Comparison of ENCODE assay signal across 21 mouse cellular contexts in the genomic region with DNA sequence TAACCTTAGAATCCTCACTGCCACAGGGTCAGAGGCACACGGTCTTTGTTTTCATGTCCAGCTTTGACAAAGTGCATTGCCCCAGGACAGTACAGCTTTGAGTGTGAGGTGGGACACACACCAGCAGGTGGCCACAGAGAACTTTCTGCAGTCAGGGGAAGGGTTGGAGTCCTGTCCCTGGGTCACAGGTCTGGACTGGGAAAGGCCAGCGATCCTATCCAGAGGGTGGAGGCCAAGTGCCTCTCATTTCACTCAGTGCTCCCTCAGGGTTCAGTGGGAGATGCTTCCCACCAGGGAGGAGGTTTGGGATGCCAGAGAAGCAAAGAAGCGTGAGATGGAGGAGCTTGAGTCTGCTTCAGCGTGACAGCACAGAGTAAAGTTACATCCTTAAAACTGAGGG. TPM values are rescaled to one million over a fixed set of nuclear protein-coding genes. Genes with fewer than 3 reads are reported as not detected.
DNase-seq lines count a peak whose midpoint lies in the region; ATAC-seq and TF ChIP-seq lines count a peak whose summit lies in the region.
"Had no signal": no experiment of that assay in that cellular context is flagged by ENCODE, and none has a peak within 500 bp of the region (broad histone marks: within the 10 kb centered on the region; RNA-seq: fewer than 3 reads in every experiment).

No protein-coding gene starts in this region.

- H3K9ac ChIP-seq in kidney, embryonic 15.5 days, result no peak overlapping the region
- H3K9ac ChIP-seq: embryonic facial prominence, embryonic 13.5 days; forebrain, embryonic 12.5 days; heart, embryonic 12.5 days; lung, embryonic 15.5 days; neural tube, embryonic 13.5 days had no signal

- no peak overlapping the region for H3K27ac ChIP-seq in kidney, embryonic 15.5 days
- H3K27ac ChIP-seq in small intestine, adult 2 months (ENCODE audit: insufficient read depth, low read depth, low read length), result no peak overlapping the region
- H3K27ac ChIP-seq: embryonic facial prominence, embryonic 13.5 days; forebrain, embryonic 12.5 days; gastrocnemius, adult 2 months; lung, embryonic 15.5 days; neural tube, embryonic 13.5 days had no signal

- DNase-seq in embryo, embryonic 10 days (ENCODE audit: low spot score), result peak; percentile 18
- no peak for DNase-seq in embryo, embryonic 9.5 days (ENCODE audit: extremely low spot score)
- DNase-seq in kidney, postnatal 10 days, result no peak
- peak; percentile 5 for DNase-seq in lung, postnatal 10 days
- no peak for DNase-seq in lung, postnatal 14 days
- DNase-seq in natural killer cell, adult 2 months (ENCODE audit: low spot score in 2 of 2), result no peak
- DNase-seq: cerebellum, postnatal 10 days; gastrocnemius, adult 2 months; left cerebral cortex, postnatal 4 days; midbrain, embryonic 14.5 days; right cerebral cortex, adult 18-20 months; thymus, adult 18-20 months had no signal

- H3K4me2 ChIP-seq in kidney, embryonic 15.5 days, result no peak overlapping the region
- H3K4me2 ChIP-seq: embryonic facial prominence, embryonic 13.5 days; forebrain, embryonic 12.5 days; heart, embryonic 12.5 days; lung, embryonic 15.5 days; neural tube, embryonic 13.5 days had no signal

- H3K4me1 ChIP-seq in kidney, embryonic 15.5 days, result no peaks in the 10 kb centered on the region
- H3K4me1 ChIP-seq in small intestine, adult 2 months (ENCODE audit: control insufficient read depth, insufficient read depth, insufficient read length, low read length), result no peaks in the 10 kb centered on the region
- H3K4me1 ChIP-seq: embryonic facial prominence, embryonic 13.5 days; forebrain, embryonic 12.5 days; heart, embryonic 12.5 days; lung, embryonic 15.5 days; neural tube, embryonic 13.5 days had no signal

- TF ChIP-seq POLR2A in small intestine, adult 2 months (IDR thresholded peaks at IDR 0.05; ENCODE audit: low read depth, low read length), result no peak

- peak; percentile 94 for ATAC-seq in kidney, embryonic 15.5 days (replicated peaks; ENCODE audit: low FRiP score)

- no peaks in the 10 kb centered on the region for H3K27me3 ChIP-seq in kidney, embryonic 15.5 days
- H3K27me3 ChIP-seq in small intestine, adult 2 months (ENCODE audit: control insufficient read depth, insufficient read depth, low read length), result no peaks in the 10 kb centered on the region
- H3K27me3 ChIP-seq: lung, embryonic 15.5 days had no signal

- H3K36me3 ChIP-seq in kidney, embryonic 15.5 days, result no peaks in the 10 kb centered on the region
- no peaks in the 10 kb centered on the region for H3K36me3 ChIP-seq in small intestine, adult 2 months (ENCODE audit: control insufficient read depth, insufficient read depth, low read length)
- H3K36me3 ChIP-seq: embryonic facial prominence, embryonic 13.5 days; forebrain, embryonic 12.5 days; G1E; heart, embryonic 12.5 days; lung, embryonic 15.5 days; neural tube, embryonic 13.5 days had no signal

- no peak overlapping the region for H3K4me3 ChIP-seq in kidney, embryonic 15.5 days (replicated peaks)
- no peak overlapping the region for H3K4me3 ChIP-seq in small intestine, adult 2 months (ENCODE audit: low read depth, low read length)
- H3K4me3 ChIP-seq: embryonic facial prominence, embryonic 13.5 days; forebrain, embryonic 12.5 days; gastrocnemius, adult 2 months; heart, embryonic 12.5 days; lung, embryonic 15.5 days; neural tube, embryonic 13.5 days had no signal

- WGBS in kidney, embryonic 15.5 days, result 23% methylated on average over 4 of the region's 4 CpGs
- 57% methylated on average over 4 of the region's 4 CpGs for WGBS in small intestine, adult 2 months

- TF ChIP-seq CTCF in small intestine, adult 2 months (IDR thresholded peaks at IDR 0.05; ENCODE audit: extremely low read depth, insufficient read length, insufficient replicate concordance, low read depth, low read length), result peak; percentile 37; the same call in 1 of the 2 replicates

- H3K9me3 ChIP-seq in kidney, embryonic 15.5 days (replicated peaks), result no peaks in the 10 kb centered on the region
- H3K9me3 ChIP-seq: embryonic facial prominence, embryonic 13.5 days; forebrain, embryonic 12.5 days; G1E; heart, embryonic 12.5 days; lung, embryonic 15.5 days; neural tube, embryonic 13.5 days had no signal

RNA-seq across cellular contexts. Expression of a gene that starts 5.8 kb away (rescaled TPM):
- 23.3 and 27.5 TPM in 2 replicates for polyA plus RNA-seq in kidney, embryonic 15.5 days (2015; fragmentation: Nextera tagmentation; extraction: Ambion mirVana)
- polyA plus RNA-seq in small intestine, adult 2 months (2012; rRNA removed), result 860 and 5,426 TPM in 2 replicates

RNA-seq across cellular contexts. Expression of a gene that starts 13.0 kb away (rescaled TPM):
- polyA plus RNA-seq in kidney, embryonic 15.5 days (2015; fragmentation: Nextera tagmentation; extraction: Ambion mirVana), result 0.13 TPM in 1 of 2 replicates, not detected in the other
- 5.3 and 13.7 TPM in 2 replicates for polyA plus RNA-seq in small intestine, adult 2 months (2012; rRNA removed)
- polyA plus RNA-seq: embryonic facial prominence, embryonic 13.5 days; forebrain, embryonic 12.5 days; G1E; hindbrain, embryonic 11.5 days; midbrain, embryonic 14.5 days; neural tube, embryonic 13.5 days had no signal

RNA-seq across cellular contexts. Expression of a gene that starts 36.0 kb away (rescaled TPM):
- 2.1 and 2.3 TPM in 2 replicates for polyA plus RNA-seq in kidney, embryonic 15.5 days (2015; fragmentation: Nextera tagmentation; extraction: Ambion mirVana)
- 155 and 792 TPM in 2 replicates for polyA plus RNA-seq in small intestine, adult 2 months (2012; rRNA removed)
- polyA plus RNA-seq: forebrain, embryonic 12.5 days; G1E; hindbrain, embryonic 11.5 days had no signal

RNA-seq across cellular contexts. Expression of a gene that starts 48.3 kb away (rescaled TPM):
- 3.5 and 4.1 TPM in 2 replicates for polyA plus RNA-seq in kidney, embryonic 15.5 days (2015; fragmentation: Nextera tagmentation; extraction: Ambion mirVana)
- polyA plus RNA-seq in small intestine, adult 2 months (2012; rRNA removed), result 30.4 and 66.1 TPM in 2 replicates

RNA-seq across cellular contexts. Expression of a gene that starts 54.0 kb away (rescaled TPM):
- 6.2 and 6.9 TPM in 2 replicates for polyA plus RNA-seq in kidney, embryonic 15.5 days (2015; fragmentation: Nextera tagmentation; extraction: Ambion mirVana)
- polyA plus RNA-seq in small intestine, adult 2 months (2012; rRNA removed), result 91.6 and 398 TPM in 2 replicates
- polyA plus RNA-seq: G1E had no signal

Comparison
In these comparisons a context has a peak if more than half of its experiments do, and no peak if none do; other contexts are left out.
1. DNase-seq: peak in embryo, embryonic 10 days (single experiment) and lung, postnatal 10 days (single experiment); none in embryo, embryonic 9.5 days (single experiment), kidney, postnatal 10 days (single experiment), lung, postnatal 14 days (single experiment) and natural killer cell, adult 2 months (0 of 2).
2. RNA of a gene that starts 5.8 kb away (polyA plus RNA-seq): 860 to 5,426 TPM in small intestine, adult 2 months; 23.3 to 27.5 TPM in kidney, embryonic 15.5 days; every median in the first group is over 10 times any median in the second.
3. RNA of a gene that starts 36.0 kb away (polyA plus RNA-seq): 155 to 792 TPM in small intestine, adult 2 months; 2.1 to 2.3 TPM in kidney, embryonic 15.5 days; every median in the first group is over 10 times any median in the second.